Mouse (Mus musculus) CH12.LX (cell line): ENCODE results near the gene Blvrb. TPM values are rescaled to one million over a fixed set of nuclear protein-coding genes. Genes with fewer than 3 reads are reported as not detected.
A peak's percentile ranks its signal among the peaks of the same experiment; 100 is the strongest.

Source experiments
- DNase-seq: peaks from one replicate; pipeline ENCODE4 v3.0.0-alpha.2; 2013; ENCODE audit errors: extremely low read depth
- H3K27ac ChIP-seq: 2 replicates; pipeline ENCODE4 v1.5.1; 2012; ENCODE audit warnings: low read depth, mild to moderate bottlenecking, control low read depth, moderate library complexity; ENCODE audit not compliant: insufficient read depth
- H3K27me3 ChIP-seq: replicated peaks from 2 replicates; pipeline ENCODE3; 2012; ENCODE audit warnings: inconsistent platforms
- H3K36me3 ChIP-seq, 2 experiments: replicated peaks in 1 of 2; 2 replicates each; pipeline versions ENCODE3 to v1.6.1; 2012; ENCODE audit warnings: inconsistent platforms in 1 of 2, low read length in 1 of 2, mild to moderate bottlenecking in 1 of 2, mixed read lengths in 1 of 2, moderate library complexity in 1 of 2; ENCODE audit not compliant: control insufficient read depth in 1 of 2, insufficient read depth in 1 of 2
- H3K4me1 ChIP-seq, 2 experiments: 2 replicates each; pipeline ENCODE4 v1.6.1; 2012; ENCODE audit warnings: inconsistent platforms in 1 of 2, moderate library complexity in 1 of 2; ENCODE audit not compliant: insufficient read depth in 2 of 2, control insufficient read depth in 1 of 2
- H3K4me2 ChIP-seq: 2 replicates; pipeline ENCODE4 v1.6.1; 2012; ENCODE audit warnings: low read depth, mild to moderate bottlenecking, control low read depth; ENCODE audit not compliant: poor library complexity, insufficient read depth, severe bottlenecking
- H3K4me3 ChIP-seq, 3 experiments: fragments of 150-350 bp in 1 of 3; sonication (generic) in 1 of 3; replicated peaks in 1 of 3; 2 replicates each; pipeline versions ENCODE3 to v1.5.1; 2011 to 2012; ENCODE audit warnings: low read depth in 2 of 3, low read length in 2 of 3, mild to moderate bottlenecking in 2 of 3, moderate library complexity in 2 of 3, control low read depth in 1 of 3, improper control_type of control experiment in 1 of 3, inconsistent platforms in 1 of 3, mixed read lengths in 1 of 3; ENCODE audit not compliant: poor library complexity in 1 of 3
- H3K79me2 ChIP-seq: replicated peaks from 2 replicates; pipeline ENCODE4 v1.6.1; 2012; ENCODE audit warnings: mild to moderate bottlenecking, moderate library complexity; ENCODE audit not compliant: control insufficient read depth, poor library complexity, insufficient read depth, severe bottlenecking; ENCODE audit errors: extremely low read depth
- H3K9ac ChIP-seq: 2 replicates; pipeline ENCODE4 v1.6.1; 2012; ENCODE audit warnings: low read depth, mild to moderate bottlenecking, control low read depth, moderate library complexity; ENCODE audit not compliant: insufficient read depth
- H3K9me3 ChIP-seq: replicated peaks from 2 replicates; pipeline ENCODE3; 2012; ENCODE audit warnings: low read length, inconsistent platforms, mixed read lengths
- CTCF ChIP-seq, 2 experiments: IDR thresholded peaks in 1 of 2; conservative IDR thresholded peaks in 1 of 2; 2 replicates each; pipeline ENCODE4 v1.5.1; 2011 to 2012; ENCODE audit warnings: low read depth in 2 of 2, low read length in 2 of 2, improper control_type of control experiment in 1 of 2, inconsistent platforms in 1 of 2, mild to moderate bottlenecking in 1 of 2, moderate library complexity in 1 of 2
- ELF1 ChIP-seq: IDR thresholded peaks from 2 replicates; pipeline ENCODE4 v1.6.1; 2014; ENCODE audit warnings: low read depth, mild to moderate bottlenecking, inconsistent platforms, low read length, improper control_type of control experiment
- ETS1 ChIP-seq: conservative IDR thresholded peaks from 2 replicates; pipeline ENCODE4 v1.6.1; 2012; ENCODE audit warnings: low read depth, mild to moderate bottlenecking, inconsistent platforms, low read length, improper control_type of control experiment, moderate library complexity
- JUND ChIP-seq: conservative IDR thresholded peaks from 2 replicates; pipeline ENCODE4 v1.6.1; 2011; ENCODE audit warnings: low read depth, low read length, improper control_type of control experiment
- KAT2A ChIP-seq: IDR thresholded peaks from 2 replicates; pipeline ENCODE4 v1.6.1; 2012; ENCODE audit warnings: low read length, improper control_type of control experiment, inconsistent platforms; ENCODE audit not compliant: insufficient replicate concordance
- MXI1 ChIP-seq: IDR thresholded peaks from 2 replicates; pipeline ENCODE4 v1.6.1; 2011; ENCODE audit warnings: mild to moderate bottlenecking, low read depth, low read length, improper control_type of control experiment
- MYC ChIP-seq: IDR thresholded peaks from 2 replicates; pipeline ENCODE4 v1.6.1; 2011; ENCODE audit warnings: low read depth, mild to moderate bottlenecking, improper control_type of control experiment, low read length
- POLR2A ChIP-seq: IDR thresholded peaks from 2 replicates; pipeline ENCODE4 v1.6.1; 2011; ENCODE audit warnings: low read depth, mild to moderate bottlenecking, improper control_type of control experiment, low read length
- SMC3 ChIP-seq: IDR thresholded peaks from 2 replicates; pipeline ENCODE4 v1.6.1; 2011; ENCODE audit warnings: low read depth, low read length, improper control_type of control experiment
- TBP ChIP-seq: conservative IDR thresholded peaks from 2 replicates; pipeline ENCODE4 v1.6.1; 2011; ENCODE audit warnings: low read depth, low read length, improper control_type of control experiment
- TCF12 ChIP-seq: IDR thresholded peaks from 2 replicates; pipeline ENCODE4 v1.6.1; 2014; ENCODE audit warnings: low read depth, mild to moderate bottlenecking, inconsistent platforms, low read length, improper control_type of control experiment
- USF1 ChIP-seq: IDR thresholded peaks from 2 replicates; pipeline ENCODE4 v1.6.1; 2014; ENCODE audit warnings: low read depth, mild to moderate bottlenecking, inconsistent platforms, low read length, improper control_type of control experiment
- USF2 ChIP-seq: conservative IDR thresholded peaks from 2 replicates; pipeline ENCODE4 v1.6.1; 2011; ENCODE audit warnings: low read depth, low read length, improper control_type of control experiment
- ZMIZ1 ChIP-seq: IDR thresholded peaks from 2 replicates; pipeline ENCODE4 v1.6.1; 2012; ENCODE audit warnings: low read depth, mild to moderate bottlenecking, inconsistent platforms, low read length, improper control_type of control experiment
- dilution Hi-C: fragments of 300-500 bp; cut with MboI; formaldehyde crosslinking; loops from 2 replicates; pipeline ENCODE4 v1.14.3; 2020; ENCODE audit warnings: low sequenced_read_pairs; ENCODE audit not compliant: extremely low pct_unique_long_range_greater_than_20kb, extremely low pct_ligation_motif_present
- in situ Hi-C: fragments of 300-500 bp; cut with MboI; formaldehyde crosslinking; loops from 3 replicates; pipeline ENCODE4 v1.14.3; 2019; ENCODE audit warnings: low sequenced_read_pairs, low pct_ligation_motif_present, low pct_unique_long_range_greater_than_20kb, mixed read lengths
- polyA plus RNA-seq: library from polyadenylated mRNA; unstranded; fragments of >175 nt; gene quantifications from 2 replicates; pipeline ENCODE4 v1.2.1, GENCODE M21; 2012; ENCODE audit warnings: low read depth; ENCODE audit not compliant: insufficient read length
- total RNA-seq, 2 experiments: library from RNA; depleted of rRNA; stranded (reverse); fragments of 300-350 nt in 1 of 2; fragments of >200 nt in 1 of 2; gene quantifications; 2 replicates each; pipeline ENCODE4 v1.2.3; 2012 to 2014

Blvrb gene
- total and polyA plus RNA-seq, 3 experiments: 4.3 to 9.4 (median 7.6) TPM

GRCm38 (mm10) chr7:27471390-27472120 is 23.8 kb downstream of the Blvrb start:
- Histone ChIP-seq H3K27me3 (no peaks in the 10 kb centered on the region), H3K4me2 (no peak overlapping the region), H3K9me3 (no peaks in the 10 kb centered on the region), H3K79me2 (no peaks in the 10 kb centered on the region), H3K4me3 (no peak overlapping the region), H3K27ac (no peak overlapping the region), H3K4me1 (peaks cover 0 to 8% of the 10 kb centered on the region in 2 experiments; a peak in 1 of 4 replicates), H3K36me3 (peaks cover 0 to 7% of the 10 kb centered on the region in 2 experiments), H3K9ac (no peak overlapping the region)
- no peak for DNase-seq
- dilution Hi-C loops: no loop called here
- TF ChIP-seq CTCF (conservative IDR thresholded peaks at IDR 0.05 in 1 of 2, IDR thresholded peaks at IDR 0.05 in 1 of 2; ENCODE audit: low read depth in 2 of 2, low read length in 2 of 2) (no peak), ELF1 (no peak), JUND (no peak), USF2 (no peak), TCF12 (no peak)
- in situ Hi-C loops: no loop called here

GRCm38 (mm10) chr7:27472596-27472995 is 24.8 kb downstream of the Blvrb start:
- H3K27me3 ChIP-seq: no peaks in the 10 kb centered on the region
- H3K27ac ChIP-seq: no peak overlapping the region
- in situ Hi-C loops (no loop called here), dilution Hi-C loops (no loop called here)
- peak overlapping the region; percentile 63 to 76 (median 74) for H3K4me3 ChIP-seq
- peak overlapping the region; percentile 98 for H3K4me2 ChIP-seq
- peak overlapping the region; percentile 90 for H3K9ac ChIP-seq
- peaks cover 0 to 12% of the 10 kb centered on the region in 2 experiments for H3K36me3 ChIP-seq
- TF ChIP-seq POLR2A: no peak
- no peak for TF ChIP-seq MYC
- no peak for TF ChIP-seq JUND
- TF ChIP-seq ZMIZ1: no peak
- no peak for TF ChIP-seq USF1
- no peak for TF ChIP-seq KAT2A
- TF ChIP-seq TBP: no peak
- TF ChIP-seq SMC3: no peak
- no peak for TF ChIP-seq ETS1
- no peak for TF ChIP-seq USF2
- no peak for TF ChIP-seq MXI1
- H3K9me3 ChIP-seq: no peaks in the 10 kb centered on the region
- peaks cover 0 to 9% of the 10 kb centered on the region in 2 experiments; a peak in 1 of 4 replicates for H3K4me1 ChIP-seq
- DNase-seq: no peak
- H3K79me2 ChIP-seq: no peaks in the 10 kb centered on the region
